Mouse (Mus musculus) cerebellum, adult (tissue): ENCODE results near the gene Zdhhc24.
"Not testable (repeated sequence)": the region's sequence is repeated elsewhere in the genome, so short reads cannot be mapped to it uniquely, and the experiment has no call there.

Source experiments
- ATAC-seq: cut with Nextera tagmentation; 2 replicates; pipeline ENCODE4 v1.9.2; 2017; ENCODE audit warnings: mild to moderate bottlenecking, moderate library complexity, mixed read lengths; ENCODE audit not compliant: insufficient number of reproducible peaks, low FRiP score, low TSS enrichment

The Zdhhc24 gene

DNA sequence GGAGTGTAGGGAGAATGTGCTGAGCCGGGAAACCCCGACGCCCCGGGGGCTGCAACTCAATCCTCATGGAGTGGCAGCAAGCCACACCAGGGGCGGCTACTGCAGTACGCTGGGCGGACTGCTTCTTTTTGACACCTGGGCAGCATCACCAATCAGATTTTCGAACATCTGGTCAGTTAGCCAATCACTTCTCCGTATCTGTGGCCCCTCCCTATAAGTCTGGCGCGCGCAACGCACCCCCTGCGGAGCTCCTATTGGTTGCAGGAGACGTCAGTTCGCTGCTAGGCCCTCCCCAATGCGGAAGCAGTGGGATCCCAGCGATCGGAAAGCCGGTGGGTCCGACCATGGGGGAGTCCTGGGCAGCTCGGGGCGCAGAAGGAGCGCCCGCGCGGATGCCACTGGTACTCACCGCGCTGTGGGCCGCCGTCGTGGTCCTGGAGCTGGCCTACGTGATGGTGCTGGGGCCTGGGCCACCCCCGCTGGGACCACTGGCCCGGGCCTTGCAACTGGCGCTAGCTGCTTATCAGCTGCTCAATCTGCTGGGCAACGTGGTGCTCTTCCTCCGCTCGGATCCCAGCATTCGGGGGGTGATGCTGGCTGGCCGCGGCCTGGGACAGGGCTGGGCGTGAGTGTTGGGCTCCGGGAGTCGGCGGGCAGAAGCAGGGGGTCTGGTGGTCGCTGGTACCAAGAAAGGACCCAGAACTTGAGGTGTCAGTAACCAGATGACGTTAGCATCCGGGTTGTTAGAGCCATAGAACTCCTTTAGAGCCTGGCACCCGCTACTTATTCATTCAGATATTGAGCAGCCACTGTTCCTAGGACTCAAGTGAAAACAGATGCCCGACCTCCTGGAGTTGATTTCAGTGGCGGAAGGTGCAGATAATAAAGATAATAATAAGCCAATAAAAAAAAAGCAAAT, at the start of gene Zdhhc24:
Gene Zdhhc24 (plus strand): TSS at position 264 of the 919 bp plus-strand sequence.
- peak; percentile 87 for ATAC-seq

- no peak for ATAC-seq
These were observed 49.3 kb upstream of the Zdhhc24 start for GRCm38 (mm10) chr19:4829156-4829555.

GRCm38 (mm10) chr19:4833977-4834376, 44.5 kb upstream of the Zdhhc24 start:
- no peak for ATAC-seq

DNA sequence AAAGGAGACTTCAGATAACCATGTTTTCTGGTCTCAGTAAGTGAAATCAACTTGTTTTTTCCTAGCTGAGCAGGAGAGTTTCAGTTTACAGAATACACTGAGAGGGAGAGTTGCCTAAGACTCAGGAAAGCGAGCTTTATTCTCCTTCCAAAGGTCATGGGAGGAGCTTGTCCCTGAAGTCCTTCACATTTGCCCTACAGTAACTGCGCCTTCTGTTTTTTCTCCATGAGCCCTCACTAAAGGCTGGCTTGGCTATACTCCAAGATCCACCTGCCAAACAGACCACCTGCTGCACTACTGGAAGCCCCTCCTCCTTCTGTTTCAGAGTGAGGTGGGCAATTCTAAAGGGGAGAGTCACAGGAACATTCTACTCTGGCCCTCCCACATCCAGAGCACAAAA, 42.4 kb upstream of the Zdhhc24 start:
- ATAC-seq = no peak

DNA sequence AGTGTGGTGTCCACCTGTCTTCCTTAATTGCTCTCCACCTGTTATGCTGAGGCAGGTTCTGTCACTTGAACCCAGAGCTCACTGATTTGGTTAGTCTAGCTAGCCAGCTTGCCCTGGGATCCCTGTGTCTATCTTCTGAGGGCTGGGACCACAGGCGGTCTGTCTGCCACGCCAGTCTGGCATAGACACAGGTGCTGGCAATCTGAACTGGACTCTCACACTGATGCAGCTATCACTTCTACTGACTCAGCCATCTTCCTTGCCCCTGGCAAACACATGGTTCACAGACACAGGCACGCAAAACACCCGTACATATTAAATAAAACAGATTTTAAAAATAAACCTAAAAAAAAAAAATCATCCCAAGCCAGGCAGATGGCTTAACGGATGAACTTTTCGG, 41.4 kb upstream of the Zdhhc24 start:
- no peak for ATAC-seq

GRCm38 (mm10) chr19:4838526-4839140, 39.8 kb upstream of the Zdhhc24 start:
- no peak for ATAC-seq

DNA sequence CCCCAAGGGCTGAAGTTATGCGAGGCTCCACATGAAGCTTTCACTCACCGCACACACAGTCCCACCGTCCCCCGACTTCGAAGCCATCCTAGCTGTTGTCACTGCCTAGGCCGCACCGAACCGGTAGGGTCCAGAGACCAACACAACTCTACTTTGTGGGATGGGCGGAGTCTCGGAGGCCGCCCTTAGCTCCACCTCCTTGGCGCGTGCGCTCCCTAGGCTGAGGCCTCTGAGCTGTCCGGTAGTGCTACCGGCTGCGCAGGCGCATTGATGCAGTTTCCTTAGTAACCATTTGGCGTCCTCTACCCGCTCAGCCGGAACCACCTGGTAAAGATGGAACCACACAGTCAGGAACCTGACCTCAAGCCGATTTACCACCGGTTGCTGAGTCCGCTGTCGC, 39.3 kb upstream of the Zdhhc24 start, which contains the start of the genes Ccs and Ccdc87:
Gene Ccs (minus strand): TSS at position 184 of the 400 bp plus-strand sequence.
Gene Ccdc87 (plus strand): TSS at position 218 of the 400 bp plus-strand sequence.
- peak; percentile 99 for ATAC-seq

DNA sequence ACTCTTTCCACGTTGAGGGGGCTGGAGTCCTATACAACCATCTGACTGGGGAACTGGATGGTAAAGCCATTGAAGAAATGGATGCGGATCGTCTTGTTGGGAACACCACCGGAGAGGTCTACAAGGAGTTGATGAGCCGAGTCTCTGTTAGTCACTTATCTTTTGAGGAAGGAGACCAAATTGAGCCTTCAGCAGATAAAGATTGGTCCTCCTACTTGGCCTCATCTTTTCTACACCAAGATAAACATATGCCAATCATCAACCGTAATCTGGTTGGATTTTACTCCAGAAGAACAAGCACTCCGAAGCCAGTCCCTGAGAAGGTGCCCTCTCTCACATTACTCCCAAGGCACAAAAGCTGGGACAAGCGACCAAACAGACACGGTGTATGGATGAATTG, 37.6 kb upstream of the Zdhhc24 start:
- no peak for ATAC-seq

GRCm38 (mm10) chr19:4842611-4843010, 35.9 kb upstream of the Zdhhc24 start:
- no peak for ATAC-seq

GRCm38 (mm10) chr19:4845846-4846245, 32.6 kb upstream of the Zdhhc24 start:
- no peak for ATAC-seq

DNA sequence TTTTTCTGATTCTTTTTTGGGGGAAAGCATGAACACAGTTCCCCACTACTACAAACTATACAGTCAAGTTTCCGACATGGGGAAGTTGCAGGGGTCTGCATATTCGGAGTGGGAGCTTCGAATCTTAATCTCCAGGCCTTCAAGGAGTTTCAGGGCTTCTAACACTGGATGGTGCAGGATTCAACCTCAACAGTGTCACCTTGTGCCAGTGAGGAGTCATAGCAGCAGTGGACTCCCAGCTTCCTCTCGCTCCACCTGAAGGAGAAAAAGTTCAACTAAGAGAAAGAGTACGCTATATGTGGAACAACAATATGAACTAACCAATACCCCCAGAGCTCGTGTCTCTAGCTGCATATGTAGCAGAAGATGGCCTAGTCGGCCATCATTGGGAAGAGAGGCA, 31.0 kb upstream of the Zdhhc24 start:
- ATAC-seq = no peak

DNA sequence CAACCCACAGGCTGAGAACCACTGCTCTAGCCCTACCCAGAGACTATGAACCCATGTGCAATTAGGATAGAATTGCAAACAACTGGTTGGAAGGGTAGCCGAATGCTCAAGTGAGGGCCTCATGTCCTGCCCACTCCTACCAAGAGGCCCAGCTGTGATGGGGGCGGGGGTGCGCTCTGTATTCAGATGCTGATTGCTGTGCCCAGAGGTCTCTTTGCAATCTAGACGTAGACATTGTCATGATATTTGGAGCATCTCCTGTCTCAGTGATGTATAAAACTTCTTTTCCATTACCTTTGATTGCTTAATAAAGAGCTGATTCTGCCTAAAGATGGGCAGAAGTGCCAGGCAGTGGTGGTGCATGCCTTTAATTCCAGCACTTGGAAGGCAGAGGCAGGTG, 28.7 kb upstream of the Zdhhc24 start:
- ATAC-seq = no peak

DNA sequence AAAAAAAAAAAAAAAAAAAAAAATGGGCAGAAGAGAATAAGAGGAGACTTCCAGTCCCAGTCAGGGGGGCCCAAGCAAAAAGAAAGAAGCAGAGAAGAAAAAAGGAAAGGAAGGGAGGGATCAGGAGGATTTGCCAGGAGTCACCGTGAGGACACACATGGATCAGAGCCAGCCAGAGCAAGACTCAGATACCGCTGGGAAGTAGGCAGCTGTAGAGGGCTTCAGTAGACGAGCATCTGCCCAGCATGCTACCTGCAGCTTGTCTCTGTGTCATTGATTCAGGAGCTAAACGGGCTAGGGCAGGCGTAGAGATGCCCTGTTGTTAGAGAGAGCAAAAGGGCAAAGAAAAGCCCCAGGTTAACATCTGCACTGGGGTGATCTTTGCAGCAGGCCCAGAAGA, 28.2 kb upstream of the Zdhhc24 start:
- ATAC-seq = no peak

DNA sequence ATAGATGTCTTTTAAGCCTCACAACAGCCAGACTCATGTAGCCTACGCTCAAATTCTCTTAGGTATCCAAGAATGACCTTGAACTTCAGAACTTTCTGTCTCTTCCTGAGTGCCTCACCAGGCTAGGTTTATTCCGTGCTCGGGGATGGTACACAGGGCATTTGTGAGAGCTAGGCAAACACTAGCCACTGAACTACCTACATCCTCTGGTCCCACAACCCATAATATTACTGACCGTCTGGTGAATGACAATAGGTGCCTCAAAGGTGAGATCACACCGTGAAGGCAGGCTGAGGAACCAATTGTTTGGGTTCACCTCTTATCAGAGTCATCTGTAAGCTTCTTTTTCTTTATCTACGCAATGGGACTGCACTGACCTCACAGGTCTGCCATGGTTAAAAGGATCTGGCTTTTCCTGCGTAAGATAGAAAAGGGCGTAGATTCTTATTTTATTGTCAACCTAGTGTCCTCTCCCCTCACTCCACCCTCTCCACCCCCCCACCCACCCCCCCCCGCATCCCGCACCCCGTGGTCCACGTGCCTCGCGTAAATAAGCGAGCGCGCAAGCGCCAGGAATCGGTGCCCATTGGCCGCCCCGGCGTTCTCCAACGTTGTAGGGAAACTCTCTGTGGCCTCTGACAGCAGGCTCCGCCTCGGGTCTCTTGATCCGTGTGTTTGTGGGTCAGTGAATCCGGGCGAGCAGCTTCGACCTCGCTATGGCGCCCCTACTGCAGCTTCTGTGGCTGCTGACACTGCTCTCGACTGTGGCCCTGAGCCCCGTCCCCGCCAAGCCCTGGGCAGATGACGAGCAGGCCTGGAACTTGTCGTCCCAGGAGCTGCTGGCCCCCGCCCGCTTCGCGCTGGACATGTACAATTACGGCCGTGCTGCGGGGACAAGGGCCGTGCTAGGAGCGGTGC, 23.7 kb upstream of the Zdhhc24 start, which contains the start of gene Ctsf:
Gene Ctsf (plus strand): TSS at position 579 of the 918 bp plus-strand sequence.
- peak; percentile 93 for ATAC-seq

- peak; percentile 26; the same call in 1 of the 2 replicates for ATAC-seq
These were observed 23.0 kb upstream of the Zdhhc24 start for GRCm38 (mm10) chr19:4855470-4855820.

DNA sequence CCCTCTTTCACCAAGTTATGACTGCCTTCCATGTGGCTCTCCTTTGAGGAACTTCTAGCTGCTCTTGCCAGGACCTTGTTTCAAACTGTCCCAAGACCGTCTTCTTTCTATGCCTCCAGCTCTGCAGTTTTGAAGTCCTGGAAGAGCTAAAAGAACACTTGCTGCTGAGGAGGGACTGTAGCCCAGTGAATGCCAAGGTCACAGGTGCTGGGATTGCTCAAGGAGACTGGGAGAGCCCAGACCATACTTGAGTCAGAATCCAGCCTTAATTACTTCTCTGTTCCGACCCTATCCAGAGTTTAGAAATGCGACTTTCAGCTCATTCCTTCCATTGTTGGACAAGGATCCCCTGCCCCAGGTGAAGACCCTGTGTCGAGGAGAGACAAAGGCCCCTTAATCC, 22.5 kb upstream of the Zdhhc24 start:
- no peak for ATAC-seq

DNA sequence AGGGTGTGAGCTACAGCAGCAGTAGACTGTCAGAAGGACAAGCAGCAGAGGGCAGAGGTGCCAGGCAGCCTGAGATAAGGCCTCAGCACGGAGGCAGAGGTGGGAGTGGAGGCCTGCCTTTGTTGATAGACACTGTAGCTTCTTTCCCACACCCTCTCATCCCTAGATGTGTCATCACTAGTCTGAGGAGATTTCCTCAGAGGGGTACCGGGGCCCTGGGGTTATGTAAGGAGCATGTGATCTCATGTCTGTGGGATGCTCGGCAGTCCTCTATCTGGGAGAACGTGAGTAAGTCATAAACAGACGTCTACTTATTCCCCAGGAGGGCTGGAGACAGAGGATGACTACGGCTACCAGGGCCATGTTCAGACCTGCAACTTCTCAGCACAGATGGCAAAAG, 19.4 kb upstream of the Zdhhc24 start:
- no peak for ATAC-seq

DNA sequence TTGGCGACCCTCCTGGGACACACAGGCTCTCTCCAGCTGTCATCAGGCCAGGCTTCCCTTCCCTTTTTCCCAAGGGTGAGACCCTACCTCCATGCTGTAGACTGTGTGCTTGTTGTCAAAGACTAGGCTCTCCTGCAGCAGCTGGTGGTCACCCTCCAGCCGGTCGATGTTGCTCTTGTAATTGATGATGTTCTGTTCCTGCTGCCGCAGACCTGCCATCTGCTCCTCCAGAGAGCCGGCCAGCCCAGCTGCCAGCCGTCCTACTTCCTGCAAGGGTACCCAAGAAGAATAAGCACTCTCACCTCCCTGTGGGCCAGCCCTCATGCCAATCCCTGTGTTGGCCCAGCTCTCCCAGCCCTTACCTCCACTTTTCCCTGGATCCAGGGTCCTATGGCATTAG, 15.4 kb upstream of the Zdhhc24 start:
- no peak for ATAC-seq

DNA sequence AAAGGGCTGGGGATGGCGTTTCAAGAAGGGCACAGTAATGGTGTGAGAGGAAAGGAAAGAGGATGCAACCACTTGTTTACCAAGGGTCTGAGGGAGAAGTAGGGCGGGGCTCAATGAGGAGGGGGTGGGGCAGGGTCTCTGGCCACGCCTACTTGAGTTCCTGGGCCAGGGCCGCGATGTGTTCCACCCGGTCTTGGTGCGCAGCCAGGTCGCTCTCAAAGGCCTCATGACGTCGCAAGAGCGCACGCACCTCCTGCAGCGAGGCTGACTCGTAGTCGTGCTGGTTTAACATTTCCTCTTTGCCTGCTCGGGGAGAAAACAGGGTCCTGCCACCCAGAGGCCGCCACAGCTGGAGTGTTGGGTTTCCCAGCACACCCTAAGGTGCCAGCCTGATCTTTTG, 13.3 kb upstream of the Zdhhc24 start:
- no peak for ATAC-seq

GRCm38 (mm10) chr19:4874613-4875012, 3.9 kb upstream of the Zdhhc24 start:
- not testable (repeated sequence) for ATAC-seq
